Mouse (Mus musculus) hindbrain, postnatal 0 days (tissue): ENCODE results near the gene Gm49510. TPM values are rescaled to one million over a fixed set of nuclear protein-coding genes. Genes with fewer than 3 reads are reported as not detected.

Source experiments
- ATAC-seq: fragments of 200-750 bp; cut with Nextera tagmentation; 2 replicates; pipeline ENCODE4 v1.8.0; 2017; ENCODE audit warnings: mild to moderate bottlenecking, moderate TSS enrichment, moderate library complexity
- DNase-seq: peaks from one replicate; pipeline ENCODE4 v3.0.0-alpha.2; 2015; ENCODE audit warnings: low spot score
- H3K27ac ChIP-seq: fragments of 300-500 bp; sonication (generic); 2 replicates; pipeline ENCODE4 v1.5.1; 2014; ENCODE audit warnings: mild to moderate bottlenecking
- H3K27me3 ChIP-seq: fragments of 300-500 bp; sonication (generic); 2 replicates; pipeline ENCODE4 v1.6.1; 2014; ENCODE audit warnings: low read length, mixed read lengths; ENCODE audit not compliant: insufficient read depth
- H3K36me3 ChIP-seq: fragments of 300-500 bp; sonication (generic); 2 replicates; pipeline ENCODE4 v1.6.1; 2014; ENCODE audit warnings: low read length, mixed read lengths; ENCODE audit not compliant: insufficient read depth
- H3K4me1 ChIP-seq: fragments of 300-500 bp; sonication (generic); 2 replicates; pipeline ENCODE4 v1.6.1; 2014; ENCODE audit warnings: antibody characterized with exemption, low read length, mixed read lengths; ENCODE audit not compliant: insufficient read depth
- H3K4me2 ChIP-seq: fragments of 300-500 bp; sonication (generic); 2 replicates; pipeline ENCODE4 v1.6.1; 2014; ENCODE audit warnings: low read depth, mild to moderate bottlenecking, low read length, moderate library complexity, mixed read lengths
- H3K4me3 ChIP-seq: fragments of 300-500 bp; sonication (generic); 2 replicates; pipeline ENCODE4 v1.5.1; 2014; ENCODE audit warnings: low read length
- H3K9ac ChIP-seq: fragments of 300-500 bp; sonication (generic); replicated peaks from 2 replicates; pipeline ENCODE4 v1.6.1; 2014; ENCODE audit warnings: mild to moderate bottlenecking, low read length, moderate library complexity, mixed read lengths
- H3K9me3 ChIP-seq: fragments of 300-500 bp; sonication (generic); 2 replicates; pipeline ENCODE4 v1.6.1; 2016; ENCODE audit warnings: low read length, mixed read lengths
- CTCF ChIP-seq: IDR thresholded peaks from 2 replicates; pipeline ENCODE4 v1.5.1; 2016; ENCODE audit warnings: antibody characterized with exemption, control low read depth, low read depth
- WGBS: fragments of 180-500 bp; shearing (Covaris S2); extraction: QIAGEN DNeasy Blood & Tissue Kit; methylation state at CpG from one replicate; pipeline ENCODE4 v1.1.7; 2014; 5-methylcytosine and 5-hydroxymethylcytosine counted together
- microRNA-seq, 2 experiments: library from miRNA; unstranded; fragments of <30 nt; microRNA quantifications; one replicate each; pipeline ENCODE4; 2016
- polyA plus RNA-seq: library from polyadenylated mRNA; unstranded; fragments of >200 nt; fragmentation: Nextera tagmentation; extraction: Ambion mirVana; gene quantifications from 2 replicates; pipeline ENCODE4 v1.2.1, GENCODE M21; 2015
- total RNA-seq: library from RNA; depleted of rRNA; stranded (reverse); fragments of >200 nt; gene quantifications from 2 replicates; pipeline ENCODE4 v1.2.3, GENCODE M21; 2014; rRNA removed

Gene Gm49510
- total and polyA plus RNA-seq, 2 experiments from 2014 or later, result not detected

GRCm38 (mm10) chr15:78960088-78960487 lies 60.6 kb downstream of the Gm49510 start:
- no peak overlapping the region for H3K9ac ChIP-seq
- H3K9me3 ChIP-seq, result no peaks in the 10 kb centered on the region
- H3K4me2 ChIP-seq, result no peak overlapping the region
- 80% methylated on average over 4 of the region's 4 CpGs for WGBS
- no peak for TF ChIP-seq CTCF
- DNase-seq (no peak), ATAC-seq (no peak)
- no peak overlapping the region for H3K27ac ChIP-seq
- no peaks in the 10 kb centered on the region for H3K4me1 ChIP-seq
- no peak overlapping the region for H3K4me3 ChIP-seq
- peaks cover 23% of the 10 kb centered on the region for H3K36me3 ChIP-seq
- H3K27me3 ChIP-seq, result no peaks in the 10 kb centered on the region

GRCm38 (mm10) chr15:78962885-78963284 lies 63.4 kb downstream of the Gm49510 start:
- peak; percentile 94 for TF ChIP-seq CTCF
- Histone ChIP-seq H3K36me3 (peaks cover 18% of the 10 kb centered on the region), H3K27ac (peak overlapping the region; percentile 41; the same call in 1 of the 2 replicates), H3K27me3 (no peaks in the 10 kb centered on the region), H3K4me2 (no peak overlapping the region), H3K9me3 (no peaks in the 10 kb centered on the region), H3K4me3 (no peak overlapping the region), H3K4me1 (no peaks in the 10 kb centered on the region), H3K9ac (no peak overlapping the region)
- WGBS, result 34% methylated on average over 2 of the region's 2 CpGs
- DNase-seq, result peak; percentile 90
- ATAC-seq, result peak; percentile 88

Small RNA genes within 50 kb of the gene (microRNA-seq; reads per million reads assigned to microRNA genes)
- gene Mir6955, result 0.36 to 1.2 reads per million in 2 experiments

Other genes starting within 250 kb of the Gm49510 start
- 40.9 and 43.1 TPM in 2 replicates for gene Elfn2, start 180.9 kb upstream of the Gm49510 start, total RNA-seq
- gene Elfn2, start 180.9 kb upstream of the Gm49510 start, polyA plus RNA-seq, result 8.4 and 9.1 TPM in 2 replicates
- gene Mfng, start 126.2 kb upstream of the Gm49510 start, total RNA-seq, result 12.7 and 15.2 TPM in 2 replicates
- 16.6 and 17.9 TPM in 2 replicates for gene Mfng, start 126.2 kb upstream of the Gm49510 start, polyA plus RNA-seq
- gene Card10, start 96.6 kb upstream of the Gm49510 start, total RNA-seq, result 0.94 and 1.4 TPM in 2 replicates
- gene Card10, start 96.6 kb upstream of the Gm49510 start, polyA plus RNA-seq, result 2.3 and 2.6 TPM in 2 replicates
- 20.6 and 22.5 TPM in 2 replicates for gene Cdc42ep1, start 57.0 kb upstream of the Gm49510 start, total RNA-seq
- gene Cdc42ep1, start 57.0 kb upstream of the Gm49510 start, polyA plus RNA-seq, result 18.1 TPM in 2 replicates
- gene Lgals2, start 44.1 kb upstream of the Gm49510 start, total RNA-seq, result not detected in 2 replicates
- not detected in 2 replicates for gene Lgals2, start 44.1 kb upstream of the Gm49510 start, polyA plus RNA-seq
- gene Gga1, start 22.5 kb upstream of the Gm49510 start, total RNA-seq, result 40.0 and 47.1 TPM in 2 replicates
- gene Gga1, start 22.5 kb upstream of the Gm49510 start, polyA plus RNA-seq, result 40.1 and 41.2 TPM in 2 replicates
- gene Sh3bp1, start 101 bp downstream of the Gm49510 start, total RNA-seq, result 2.4 and 6.2 TPM in 2 replicates
- gene Sh3bp1, start 101 bp downstream of the Gm49510 start, polyA plus RNA-seq, result 4.4 and 5.5 TPM in 2 replicates
- 300 and 339 TPM in 2 replicates for gene Pdxp, start 14.3 kb downstream of the Gm49510 start, total RNA-seq
- 124 and 141 TPM in 2 replicates for gene Pdxp, start 14.3 kb downstream of the Gm49510 start, polyA plus RNA-seq
- gene Lgals1, start 27.1 kb downstream of the Gm49510 start, total RNA-seq, result 67.6 and 91.5 TPM in 2 replicates
- gene Lgals1, start 27.1 kb downstream of the Gm49510 start, polyA plus RNA-seq, result 141 and 144 TPM in 2 replicates
- 4.7 and 8.8 TPM in 2 replicates for gene Nol12, start 35.3 kb downstream of the Gm49510 start, total RNA-seq
- gene Nol12, start 35.3 kb downstream of the Gm49510 start, polyA plus RNA-seq, result 54.8 and 56.4 TPM in 2 replicates
- 42.0 and 57.6 TPM in 2 replicates for gene Triobp, start 48.1 kb downstream of the Gm49510 start, total RNA-seq
- gene Triobp, start 48.1 kb downstream of the Gm49510 start, polyA plus RNA-seq, result 19.0 and 20.7 TPM in 2 replicates
- gene H1f0, start 128.8 kb downstream of the Gm49510 start, total RNA-seq, result 211 and 233 TPM in 2 replicates
- 259 and 272 TPM in 2 replicates for gene H1f0, start 128.8 kb downstream of the Gm49510 start, polyA plus RNA-seq
- 0.47 and 1.2 TPM in 2 replicates for gene Galr3, start 142.2 kb downstream of the Gm49510 start, total RNA-seq
- gene Galr3, start 142.2 kb downstream of the Gm49510 start, polyA plus RNA-seq, result 0.20 and 0.25 TPM in 2 replicates
- gene Ankrd54, start 163.2 kb downstream of the Gm49510 start, total RNA-seq, result 60.4 and 62.5 TPM in 2 replicates
- gene Ankrd54, start 163.2 kb downstream of the Gm49510 start, polyA plus RNA-seq, result 36.7 and 42.4 TPM in 2 replicates
- 221 and 229 TPM in 2 replicates for gene Eif3l, start 175.5 kb downstream of the Gm49510 start, total RNA-seq
- 163 and 164 TPM in 2 replicates for gene Eif3l, start 175.5 kb downstream of the Gm49510 start, polyA plus RNA-seq
- gene Micall1, start 209.2 kb downstream of the Gm49510 start, total RNA-seq, result 28.1 and 36.4 TPM in 2 replicates
- gene Micall1, start 209.2 kb downstream of the Gm49510 start, polyA plus RNA-seq, result 8.0 and 9.5 TPM in 2 replicates
- 49.9 and 50.1 TPM in 2 replicates for gene Polr2f, start 241.3 kb downstream of the Gm49510 start, total RNA-seq
- 326 and 334 TPM in 2 replicates for gene Polr2f, start 241.3 kb downstream of the Gm49510 start, polyA plus RNA-seq
- gene 1700088E04Rik, start 241.6 kb downstream of the Gm49510 start, total RNA-seq, result 6.0 and 10.1 TPM in 2 replicates
- 18.0 and 21.4 TPM in 2 replicates for gene 1700088E04Rik, start 241.6 kb downstream of the Gm49510 start, polyA plus RNA-seq